Mouse (Mus musculus) macrophage (primary cell): ENCODE results near the gene Fbxo40. TPM values are rescaled to one million over a fixed set of nuclear protein-coding genes. Genes with fewer than 3 reads are reported as not detected.

Source experiments
- H3K27ac ChIP-seq: fragments of 350-480 bp; formaldehyde crosslinking; 2 replicates; pipeline ENCODE4 v1.9.0; 2021
- H3K36me3 ChIP-seq: fragments of 350-480 bp; formaldehyde crosslinking; 2 replicates; pipeline ENCODE4 v1.9.0; 2021; ENCODE audit errors: inconsistent target
- H3K4me3 ChIP-seq: fragments of 350-480 bp; formaldehyde crosslinking; 2 replicates; pipeline ENCODE4 v1.9.0; 2021; ENCODE audit errors: inconsistent target
- H3K79me2 ChIP-seq: fragments of 350-480 bp; formaldehyde crosslinking; 2 replicates; pipeline ENCODE4 v1.9.0; 2021; ENCODE audit errors: inconsistent target
- WGBS: methylation state at CpG from one replicate; pipeline ENCODE4 v1.1.7; 2026; ENCODE audit warnings: inconsistent platforms; ENCODE audit not compliant: missing documents; 5-methylcytosine and 5-hydroxymethylcytosine counted together
- polyA plus RNA-seq: library from polyadenylated mRNA; stranded (reverse); fragments of 250-400 nt; gene quantifications from 3 replicates; pipeline ENCODE4 v1.2.4, GENCODE M21; 2018; ENCODE audit warnings: inconsistent platforms

The Fbxo40 gene
- polyA plus RNA-seq, 1 experiment from 2014 or later, result 0.03 TPM

GRCm38 (mm10) chr16:36921980-36922379 is 68.3 kb downstream of the Fbxo40 start:
- H3K4me3 ChIP-seq, result no peak overlapping the region
- 86% methylated on average over 6 of the region's 6 CpGs for WGBS
- H3K79me2 ChIP-seq, result no peaks in the 10 kb centered on the region
- peaks cover 67% of the 10 kb centered on the region for H3K36me3 ChIP-seq
- H3K27ac ChIP-seq, result no peak overlapping the region

- Histone ChIP-seq H3K36me3 (peaks cover 67% of the 10 kb centered on the region), H3K79me2 (no peaks in the 10 kb centered on the region), H3K4me3 (no peak overlapping the region), H3K27ac (no peak overlapping the region)
- WGBS, result 92% methylated on average over 8 of the region's 8 CpGs
Measured at GRCm38 (mm10) chr16:36921067-36921613, 69.1 kb downstream of the Fbxo40 start.

GRCm38 (mm10) chr16:36920410-36920809 is 69.9 kb downstream of the Fbxo40 start:
- Histone ChIP-seq H3K79me2 (no peaks in the 10 kb centered on the region), H3K27ac (no peak overlapping the region), H3K36me3 (peaks cover 65% of the 10 kb centered on the region), H3K4me3 (no peak overlapping the region)
- 8% methylated on average over 3 of the region's 3 CpGs for WGBS

GRCm38 (mm10) chr16:36918505-36918904 is 71.8 kb downstream of the Fbxo40 start:
- Histone ChIP-seq H3K27ac (no peak overlapping the region), H3K79me2 (no peaks in the 10 kb centered on the region), H3K36me3 (peaks cover 66% of the 10 kb centered on the region), H3K4me3 (no peak overlapping the region)
- WGBS, result 92% methylated on average over 10 of the region's 10 CpGs

GRCm38 (mm10) chr16:36914195-36914594 is 76.1 kb downstream of the Fbxo40 start:
- H3K27ac ChIP-seq, result no peak overlapping the region
- peaks cover 75% of the 10 kb centered on the region for H3K36me3 ChIP-seq
- 88% methylated on average over 5 of the region's 5 CpGs for WGBS
- H3K79me2 ChIP-seq, result no peaks in the 10 kb centered on the region
- no peak overlapping the region for H3K4me3 ChIP-seq

Other genes with a start within 250 kb of the Fbxo40 start
- gene Slc15a2, start 205.5 kb downstream of the Fbxo40 start, polyA plus RNA-seq, result 0.33 to 1.3 TPM (median 1.3 TPM) in 3 replicates
- gene Iqcb1, start 162.1 kb downstream of the Fbxo40 start, polyA plus RNA-seq, result 2.2 to 7.1 TPM (median 3.3 TPM) in 3 replicates
- not detected in 3 replicates for gene Eaf2, start 115.5 kb downstream of the Fbxo40 start, polyA plus RNA-seq
- 18.2 to 49.2 TPM (median 25.8 TPM) in 3 replicates for gene Golgb1, start 115.3 kb downstream of the Fbxo40 start, polyA plus RNA-seq
- 214 to 424 TPM (median 292 TPM) in 3 replicates for gene Hcls1, start 55.5 kb downstream of the Fbxo40 start, polyA plus RNA-seq
- 0.22 to 2.5 TPM (median 1.8 TPM) in 3 replicates for gene Polq, start 21.3 kb upstream of the Fbxo40 start, polyA plus RNA-seq